Mouse (Mus musculus) cerebellum, adult 2 months (tissue): ENCODE measurements around the gene Gm340.

Source experiments
- CTCF ChIP-seq: fragments of 200-500 bp; IDR thresholded peaks from 2 replicates; pipeline ENCODE4 v1.5.1; 2011; ENCODE audit warnings: low read depth, mild to moderate bottlenecking, control low read depth, low read length, moderate library complexity, borderline replicate concordance; ENCODE audit not compliant: insufficient read depth
- POLR2A ChIP-seq: fragments of 200-500 bp; IDR thresholded peaks from 2 replicates; pipeline ENCODE4 v1.6.1; 2011; ENCODE audit warnings: low read length, control low read depth, borderline replicate concordance; ENCODE audit not compliant: insufficient read depth

- TF ChIP-seq CTCF = no peak
- TF ChIP-seq POLR2A = no peak
These were observed 46.8 kb downstream of the Gm340 start for GRCm38 (mm10) chr19:41628970-41629369.
